Mouse (Mus musculus) midbrain, embryonic 14.5 days (tissue): Measurements from ENCODE around the gene Slc4a3. TPM values are rescaled to one million over a fixed set of nuclear protein-coding genes. Genes with fewer than 3 reads are reported as not detected.
A peak's percentile ranks its signal among the peaks of the same experiment; 100 is the strongest.

Experiments used
- ATAC-seq: fragments of 200-750 bp; cut with Nextera tagmentation; 2 replicates; pipeline ENCODE4 v1.8.0; 2017; ENCODE audit warnings: moderate number of reproducible peaks, moderate library complexity; ENCODE audit not compliant: low FRiP score, low TSS enrichment
- DNase-seq: peaks from one replicate; pipeline ENCODE4 v3.0.0-alpha.2; 2015
- H3K27ac ChIP-seq: fragments of 300-500 bp; sonication (generic); replicated peaks from 2 replicates; pipeline ENCODE4 v1.5.1; 2014; ENCODE audit warnings: mild to moderate bottlenecking, low read depth, low read length, moderate library complexity
- H3K27me3 ChIP-seq: fragments of 300-500 bp; sonication (generic); 2 replicates; pipeline ENCODE4 v1.6.1; 2014; ENCODE audit warnings: low read length, control low read depth, mixed read lengths; ENCODE audit not compliant: control insufficient read depth, insufficient read depth
- H3K36me3 ChIP-seq: fragments of 300-500 bp; sonication (generic); 2 replicates; pipeline ENCODE4 v1.6.1; 2014; ENCODE audit warnings: low read length, control low read depth; ENCODE audit not compliant: control insufficient read depth, insufficient read depth
- H3K4me1 ChIP-seq: fragments of 300-500 bp; sonication (generic); 2 replicates; pipeline ENCODE4 v1.6.1; 2014; ENCODE audit warnings: mild to moderate bottlenecking, antibody characterized with exemption, low read length, control low read depth; ENCODE audit not compliant: control insufficient read depth, insufficient read depth
- H3K4me2 ChIP-seq: fragments of 300-500 bp; sonication (generic); 2 replicates; pipeline ENCODE4 v1.6.1; 2014; ENCODE audit warnings: mild to moderate bottlenecking, low read length, moderate library complexity
- H3K4me3 ChIP-seq: fragments of 300-500 bp; sonication (generic); replicated peaks from 2 replicates; pipeline ENCODE4 v1.5.1; 2014; ENCODE audit warnings: low read depth, low read length
- H3K9ac ChIP-seq: fragments of 300-500 bp; sonication (generic); replicated peaks from 2 replicates; pipeline ENCODE4 v1.6.1; 2014; ENCODE audit warnings: mild to moderate bottlenecking, low read length, moderate library complexity
- H3K9me3 ChIP-seq: fragments of 300-500 bp; sonication (generic); 2 replicates; pipeline ENCODE4 v1.6.1; 2016; ENCODE audit warnings: low read length, control low read depth, mixed read lengths; ENCODE audit not compliant: control insufficient read depth
- WGBS: fragments of 180-500 bp; shearing (Covaris S2); extraction: QIAGEN DNeasy Blood & Tissue Kit; methylation state at CpG from one replicate; pipeline ENCODE4 v1.1.7; 2014; 5-methylcytosine and 5-hydroxymethylcytosine counted together
- polyA plus RNA-seq: library from polyadenylated mRNA; unstranded; fragments of >200 nt; fragmentation: Nextera tagmentation; extraction: Ambion mirVana; gene quantifications from 2 replicates; pipeline ENCODE4 v1.2.1, GENCODE M21; 2014

Slc4a3 gene
- polyA plus RNA-seq, 1 experiment from 2014 or later = 41.0 TPM

DNA sequence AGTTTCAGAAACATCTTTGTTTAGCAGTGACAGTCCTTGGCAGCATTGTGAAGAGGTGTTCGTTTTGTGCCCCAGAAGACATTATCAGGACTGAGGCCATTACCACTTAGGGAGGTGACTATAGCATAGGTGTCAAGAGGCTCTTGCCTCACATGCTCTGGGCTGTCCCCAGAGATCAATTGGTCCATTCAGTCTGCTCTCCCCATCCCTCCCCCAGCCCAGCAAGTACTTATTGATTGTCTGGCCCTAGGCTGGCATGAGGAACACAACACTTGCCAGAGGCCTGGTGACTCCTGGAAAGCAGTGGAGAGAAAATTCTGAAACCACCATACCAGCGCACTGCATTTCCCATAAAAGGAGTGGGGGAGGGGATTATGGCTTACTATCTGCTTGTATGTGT lies 8.5 kb upstream of the Slc4a3 start:
- WGBS = 90% methylated on average over 2 of the region's 2 CpGs
- ATAC-seq (no peak), DNase-seq (no peak)

DNA sequence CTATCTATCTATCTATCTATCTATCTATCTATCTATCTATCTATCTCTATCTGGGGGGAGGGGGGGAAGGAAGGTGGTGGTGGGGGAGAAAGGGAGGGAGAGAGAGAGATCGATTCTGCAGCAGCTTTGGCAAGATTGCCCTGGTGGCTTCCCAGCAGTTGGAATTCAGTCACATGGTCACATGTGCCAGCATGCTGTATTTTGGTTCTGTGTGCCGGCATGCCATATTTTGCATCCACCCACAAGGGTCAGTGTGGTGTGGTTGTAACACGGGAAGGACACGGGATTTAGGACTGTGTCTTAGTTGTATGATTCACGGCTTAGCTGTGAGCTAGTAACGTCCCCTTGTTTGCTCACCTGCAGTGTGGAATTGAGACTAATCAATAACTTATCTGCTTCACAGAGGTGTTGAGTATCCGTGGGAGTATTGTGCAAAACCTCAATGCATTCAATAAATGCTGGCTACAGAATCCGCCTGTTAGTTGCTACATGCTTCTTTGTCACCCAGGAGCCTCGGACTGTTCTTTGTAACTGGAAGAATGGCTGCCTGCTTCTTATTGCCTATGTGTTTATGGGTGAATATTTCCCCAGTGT lies 7.4 kb upstream of the Slc4a3 start:
- WGBS = 84% methylated on average over 9 of the region's 9 CpGs
- H3K4me3 ChIP-seq = no peak overlapping the region
- DNase-seq = no peak
- peaks cover 32% of the 10 kb centered on the region for H3K36me3 ChIP-seq
- no peak overlapping the region for H3K9ac ChIP-seq
- no peak overlapping the region for H3K4me2 ChIP-seq
- no peaks in the 10 kb centered on the region for H3K9me3 ChIP-seq
- ATAC-seq = no peak
- H3K4me1 ChIP-seq = no peaks in the 10 kb centered on the region
- no peaks in the 10 kb centered on the region for H3K27me3 ChIP-seq
- no peak overlapping the region for H3K27ac ChIP-seq

More for the DNA sequence above, 8.5 kb upstream of the Slc4a3 start:
- no peak overlapping the region for H3K4me3 ChIP-seq
- no peak overlapping the region for H3K27ac ChIP-seq
- no peak overlapping the region for H3K4me2 ChIP-seq
- H3K27me3 ChIP-seq = no peaks in the 10 kb centered on the region
- no peaks in the 10 kb centered on the region for H3K9me3 ChIP-seq
- no peak overlapping the region for H3K9ac ChIP-seq
- H3K4me1 ChIP-seq = no peaks in the 10 kb centered on the region
- peaks cover 42% of the 10 kb centered on the region for H3K36me3 ChIP-seq

DNA sequence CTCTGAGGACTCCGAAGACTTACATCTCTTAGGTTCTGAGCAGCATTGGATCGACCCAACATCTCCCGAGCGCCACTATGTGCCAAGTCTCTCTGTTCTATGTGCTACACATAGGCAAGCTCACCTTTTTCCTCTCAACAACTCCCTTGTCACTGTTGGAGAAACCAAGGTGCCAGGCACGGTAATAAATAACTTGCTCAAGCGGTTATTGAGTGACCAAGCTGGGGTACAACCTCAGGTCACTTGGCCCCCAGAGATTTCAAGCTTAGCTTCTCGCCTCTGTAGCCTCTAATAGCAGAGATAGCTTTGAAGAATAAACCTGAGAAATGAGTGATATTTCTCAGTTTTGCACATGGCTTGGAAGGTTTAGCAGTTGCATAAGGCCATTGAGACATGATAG lies 4.6 kb upstream of the Slc4a3 start:
- Histone ChIP-seq H3K9me3 (no peaks in the 10 kb centered on the region), H3K9ac (no peak overlapping the region), H3K36me3 (peaks cover 9% of the 10 kb centered on the region), H3K27ac (no peak overlapping the region), H3K4me1 (peaks cover 7% of the 10 kb centered on the region; the same call in 1 of the 2 replicates), H3K27me3 (no peaks in the 10 kb centered on the region), H3K4me2 (no peak overlapping the region), H3K4me3 (no peak overlapping the region)
- DNase-seq = no peak
- 93% methylated on average over 7 of the region's 7 CpGs for WGBS
- no peak for ATAC-seq

DNA sequence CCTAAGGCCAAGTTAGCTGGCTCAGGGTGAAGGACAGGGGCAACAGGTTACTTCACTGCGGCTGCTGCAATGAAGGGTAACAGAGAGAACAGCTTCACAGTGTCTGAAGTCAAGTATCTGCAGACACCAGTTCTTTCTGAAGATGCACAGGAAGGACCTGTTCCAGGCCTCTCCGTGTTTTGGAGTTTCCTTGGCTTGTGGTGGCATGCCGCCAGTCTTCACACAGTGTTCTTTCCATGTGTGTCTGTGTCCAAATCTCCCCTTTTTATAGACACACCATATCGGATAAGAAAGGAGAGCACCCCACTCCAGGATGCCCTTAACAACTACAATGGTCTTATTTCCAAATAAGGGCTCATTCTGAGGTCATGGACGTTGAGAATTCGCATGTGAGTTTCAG lies 1.7 kb upstream of the Slc4a3 start:
- peaks cover 17% of the 10 kb centered on the region for H3K4me1 ChIP-seq
- DNase-seq (no peak), ATAC-seq (no peak)
- 0 out of 2 replicates have a peak, but pooled peaks cover 5% of the 10 kb centered on the region for H3K36me3 ChIP-seq
- no peak overlapping the region for H3K4me2 ChIP-seq
- H3K9ac ChIP-seq = no peak overlapping the region
- WGBS = 92% methylated on average over 6 of the region's 6 CpGs
- H3K9me3 ChIP-seq = no peaks in the 10 kb centered on the region
- H3K27ac ChIP-seq = no peak overlapping the region
- no peak overlapping the region for H3K4me3 ChIP-seq
- no peaks in the 10 kb centered on the region for H3K27me3 ChIP-seq

DNA sequence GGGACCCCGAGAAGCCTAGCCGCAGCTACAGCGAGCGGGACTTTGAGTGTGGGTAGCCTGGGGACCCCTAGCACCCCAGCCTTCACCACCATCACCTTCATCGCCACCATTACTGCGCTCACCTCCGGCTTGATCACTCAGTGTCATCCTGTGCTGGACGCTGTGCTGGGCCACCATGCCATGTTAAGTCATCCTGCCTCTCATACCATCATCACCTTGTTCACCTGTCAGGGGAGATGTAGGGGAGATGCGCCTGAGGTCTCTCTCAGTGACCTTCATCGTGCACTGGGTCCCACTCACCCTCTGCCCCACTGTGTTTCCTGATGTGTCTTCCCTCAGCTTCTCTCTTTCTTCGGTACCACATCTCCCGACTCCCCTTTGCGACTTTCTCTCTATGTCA lies 1.3 kb downstream of the Slc4a3 start:
- no peaks in the 10 kb centered on the region for H3K27me3 ChIP-seq
- DNase-seq (no peak), ATAC-seq (no peak)
- no peaks in the 10 kb centered on the region for H3K9me3 ChIP-seq
- peaks cover 27% of the 10 kb centered on the region for H3K36me3 ChIP-seq
- no peak overlapping the region for H3K4me3 ChIP-seq
- no peak overlapping the region for H3K27ac ChIP-seq
- H3K4me2 ChIP-seq = peak overlapping the region; percentile 75
- WGBS = 96% methylated on average over 13 of the region's 13 CpGs
- peak overlapping the region; percentile 92; the same call in 1 of the 2 replicates for H3K9ac ChIP-seq
- peaks cover 17% of the 10 kb centered on the region for H3K4me1 ChIP-seq

DNA sequence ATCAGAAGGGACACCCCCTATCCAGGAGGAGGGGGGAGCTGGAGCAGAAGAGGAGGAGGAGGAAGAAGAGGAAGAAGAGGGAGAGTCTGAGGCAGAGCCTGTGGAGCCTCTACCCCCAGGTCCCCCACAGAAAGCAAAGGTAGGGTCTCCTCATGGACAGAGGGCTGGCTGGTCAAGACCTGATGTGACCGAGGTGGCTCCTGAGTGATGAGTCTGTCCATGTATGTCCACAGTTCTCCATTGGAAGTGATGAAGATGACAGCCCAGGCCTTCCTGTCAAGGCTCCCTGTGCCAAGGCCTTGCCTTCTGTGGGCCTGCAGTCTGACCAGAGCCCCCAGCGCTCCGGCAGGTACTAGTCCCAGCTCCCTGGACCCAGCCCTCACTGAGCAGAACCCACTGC lies 2.0 kb downstream of the Slc4a3 start:
- Histone ChIP-seq H3K36me3 (peaks cover 35% of the 10 kb centered on the region), H3K9me3 (no peaks in the 10 kb centered on the region), H3K27ac (no peak overlapping the region), H3K27me3 (no peaks in the 10 kb centered on the region), H3K4me1 (peaks cover 17% of the 10 kb centered on the region), H3K9ac (no peak overlapping the region), H3K4me3 (no peak overlapping the region), H3K4me2 (no peak overlapping the region)
- ATAC-seq = no peak
- DNase-seq = no peak
- WGBS = 96% methylated on average over 3 of the region's 3 CpGs

DNA sequence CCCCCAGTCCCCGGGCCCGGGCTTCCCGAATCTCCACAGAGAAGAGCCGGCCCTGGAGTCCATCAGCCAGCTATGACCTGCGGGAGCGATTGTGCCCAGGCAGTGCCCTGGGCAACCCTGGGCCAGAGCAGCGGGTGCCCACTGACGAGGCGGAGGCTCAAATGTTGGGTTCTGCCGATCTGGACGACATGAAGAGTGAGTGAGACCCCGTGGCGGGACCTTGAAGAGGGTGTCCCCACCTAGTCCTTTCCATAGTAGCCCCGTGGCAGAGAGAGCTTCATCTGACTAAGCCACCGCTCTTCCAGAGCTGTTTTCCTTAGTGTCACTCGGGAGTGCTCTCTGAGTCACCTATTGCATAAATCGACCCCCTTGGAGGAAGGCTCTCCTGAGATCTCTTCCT lies 2.8 kb downstream of the Slc4a3 start:
- Histone ChIP-seq H3K4me1 (peaks cover 17% of the 10 kb centered on the region), H3K9ac (no peak overlapping the region), H3K9me3 (no peaks in the 10 kb centered on the region), H3K4me3 (no peak overlapping the region), H3K36me3 (peaks cover 42% of the 10 kb centered on the region), H3K4me2 (no peak overlapping the region), H3K27ac (no peak overlapping the region), H3K27me3 (no peaks in the 10 kb centered on the region)
- DNase-seq (no peak), ATAC-seq (no peak)
- 92% methylated on average over 17 of the region's 17 CpGs for WGBS

DNA sequence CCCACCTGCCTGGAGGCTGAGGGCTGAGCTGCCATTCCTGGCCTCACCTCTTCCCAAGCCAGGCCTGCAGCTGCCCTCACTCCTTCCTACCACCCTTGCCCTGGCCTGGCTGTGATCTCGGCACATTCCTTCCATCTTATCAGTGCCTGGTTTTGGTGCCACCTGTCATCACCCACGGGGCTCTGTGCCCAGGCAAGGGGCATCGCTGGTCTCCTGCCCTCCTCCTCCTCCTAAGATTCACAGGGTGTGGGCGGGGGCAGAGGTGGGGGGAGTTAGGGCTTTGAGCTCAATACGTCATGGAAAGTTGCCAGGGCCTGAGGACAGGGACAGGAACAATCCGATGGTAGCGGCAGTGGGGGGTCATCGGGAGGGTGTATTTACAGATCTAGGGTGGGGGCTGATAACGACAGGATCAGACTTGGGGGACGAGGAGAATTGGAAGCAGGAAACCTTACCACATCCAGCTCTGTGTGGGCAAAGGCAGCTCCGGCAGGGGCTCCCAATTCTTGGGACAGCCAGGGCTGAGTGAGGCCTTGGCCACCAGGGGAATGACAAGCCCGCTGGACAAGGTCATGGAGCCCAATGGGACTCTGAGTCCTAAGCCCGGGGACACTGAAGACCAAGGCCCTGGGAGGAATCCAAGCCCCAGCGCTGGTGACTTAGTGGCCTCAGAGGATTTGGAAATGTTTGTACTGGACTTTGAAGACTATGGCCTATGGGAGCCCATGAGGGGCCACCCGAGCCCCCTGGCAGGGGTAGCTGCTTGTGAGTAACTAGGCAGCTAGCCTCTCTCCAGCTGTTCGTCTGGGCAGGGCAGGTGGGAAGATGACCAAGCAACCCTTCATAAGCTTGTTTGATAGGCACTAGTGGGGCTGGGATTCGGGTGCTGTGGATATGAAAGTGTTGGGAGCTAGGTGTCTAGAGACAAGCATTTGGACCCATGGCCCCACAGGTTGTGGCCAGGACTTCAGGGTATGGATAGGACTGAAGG lies 3.5 kb downstream of the Slc4a3 start:
- Histone ChIP-seq H3K9me3 (no peaks in the 10 kb centered on the region), H3K4me2 (no peak overlapping the region), H3K36me3 (peaks cover 49% of the 10 kb centered on the region), H3K4me3 (no peak overlapping the region), H3K4me1 (peaks cover 17% of the 10 kb centered on the region), H3K27ac (no peak overlapping the region), H3K27me3 (no peaks in the 10 kb centered on the region), H3K9ac (no peak overlapping the region)
- 86% methylated on average over 17 of the region's 17 CpGs for WGBS
- no peak for ATAC-seq
- no peak for DNase-seq
